Mouse (Mus musculus) heart, embryonic 12.5 days (tissue): ENCODE results near the gene Acvr1b. TPM values are rescaled to one million over a fixed set of nuclear protein-coding genes. Genes with fewer than 3 reads are reported as not detected.
A peak's percentile ranks its signal among the peaks of the same experiment; 100 is the strongest.

ENCODE experiments used
- ATAC-seq: fragments of 200-750 bp; cut with Nextera tagmentation; 2 replicates; pipeline ENCODE4 v1.8.0; 2017; ENCODE audit warnings: moderate TSS enrichment, moderate library complexity; ENCODE audit not compliant: insufficient number of reproducible peaks, low FRiP score
- H3K27ac ChIP-seq: fragments of 300-500 bp; sonication (generic); 2 replicates; pipeline ENCODE4 v1.5.1; 2016; ENCODE audit warnings: mild to moderate bottlenecking, moderate library complexity; ENCODE audit not compliant: poor library complexity, severe bottlenecking
- H3K27me3 ChIP-seq: fragments of 300-500 bp; sonication (generic); replicated peaks from 2 replicates; pipeline ENCODE4 v1.6.1; 2016; ENCODE audit warnings: mild to moderate bottlenecking, moderate library complexity
- H3K36me3 ChIP-seq: fragments of 300-500 bp; sonication (generic); 2 replicates; pipeline ENCODE4 v1.6.1; 2016; ENCODE audit warnings: mild to moderate bottlenecking, moderate library complexity
- H3K4me1 ChIP-seq: fragments of 300-500 bp; sonication (generic); replicated peaks from 2 replicates; pipeline ENCODE4 v1.6.1; 2016; ENCODE audit warnings: mild to moderate bottlenecking
- H3K4me2 ChIP-seq: fragments of 300-500 bp; sonication (generic); 2 replicates; pipeline ENCODE4 v1.6.1; 2016; ENCODE audit warnings: mild to moderate bottlenecking, moderate library complexity
- H3K4me3 ChIP-seq: fragments of 300-500 bp; sonication (generic); 2 replicates; pipeline ENCODE4 v1.5.1; 2016; ENCODE audit warnings: mild to moderate bottlenecking
- H3K9ac ChIP-seq: fragments of 300-500 bp; sonication (generic); 2 replicates; pipeline ENCODE4 v1.6.1; 2016; ENCODE audit warnings: mild to moderate bottlenecking, moderate library complexity
- H3K9me3 ChIP-seq: fragments of 300-500 bp; sonication (generic); replicated peaks from 2 replicates; pipeline ENCODE4 v1.6.1; 2016; ENCODE audit warnings: mild to moderate bottlenecking, moderate library complexity
- WGBS: fragments of 180-500 bp; shearing (Covaris S2); methylation state at CpG from one replicate; pipeline ENCODE4 v1.1.7; 2016; 5-methylcytosine and 5-hydroxymethylcytosine counted together
- polyA plus RNA-seq: library from polyadenylated mRNA; unstranded; fragments of >200 nt; fragmentation: Nextera tagmentation; extraction: Ambion mirVana; gene quantifications from 2 replicates; pipeline ENCODE4 v1.2.1, GENCODE M21; 2016

The Acvr1b gene
- polyA plus RNA-seq, 1 experiment from 2014 or later: 6.8 TPM

GRCm38 (mm10) chr15:101231648-101232180 is 57.8 kb downstream of the Acvr1b start:
- peaks cover 52% of the 10 kb centered on the region for H3K4me1 ChIP-seq
- no peak for ATAC-seq
- H3K4me2 ChIP-seq: peak overlapping the region; percentile 63
- no peaks in the 10 kb centered on the region for H3K9me3 ChIP-seq
- no peak overlapping the region for H3K27ac ChIP-seq
- 51% methylated on average over 56 of the region's 56 CpGs for WGBS
- peak overlapping the region; percentile 43 for H3K4me3 ChIP-seq
- H3K27me3 ChIP-seq: peaks cover 11% of the 10 kb centered on the region; the same call in 1 of the 2 replicates
- peak overlapping the region; percentile 65 for H3K9ac ChIP-seq
- H3K36me3 ChIP-seq: peaks cover 42% of the 10 kb centered on the region

GRCm38 (mm10) chr15:101232607-101233006 is 58.7 kb downstream of the Acvr1b start:
- H3K4me1 ChIP-seq: peaks cover 43% of the 10 kb centered on the region

GRCm38 (mm10) chr15:101233183-101233582 is 59.3 kb downstream of the Acvr1b start:
- ATAC-seq: no peak
- Histone ChIP-seq H3K27ac (no peak overlapping the region), H3K36me3 (peaks cover 42% of the 10 kb centered on the region), H3K4me3 (no peak overlapping the region), H3K4me1 (peaks cover 37% of the 10 kb centered on the region), H3K9me3 (no peaks in the 10 kb centered on the region), H3K9ac (no peak overlapping the region), H3K27me3 (peaks cover 11% of the 10 kb centered on the region; the same call in 1 of the 2 replicates), H3K4me2 (no peak overlapping the region)
- 79% methylated on average over 3 of the region's 3 CpGs for WGBS

More at GRCm38 (mm10) chr15:101232607-101233006, 58.7 kb downstream of the Acvr1b start:
- H3K27me3 ChIP-seq: peaks cover 11% of the 10 kb centered on the region; the same call in 1 of the 2 replicates
- ATAC-seq: no peak
- 0 out of 2 replicates have a peak overlapping the region, but pooled peaks have one; percentile 17 for H3K9ac ChIP-seq
- no peaks in the 10 kb centered on the region for H3K9me3 ChIP-seq
- H3K36me3 ChIP-seq: peaks cover 42% of the 10 kb centered on the region
- WGBS: 71% methylated on average over 4 of the region's 4 CpGs
- H3K4me3 ChIP-seq: no peak overlapping the region
- no peak overlapping the region for H3K4me2 ChIP-seq
- H3K27ac ChIP-seq: no peak overlapping the region

GRCm38 (mm10) chr15:101233641-101234275 is 59.9 kb downstream of the Acvr1b start:
- ATAC-seq: no peak
- H3K9me3 ChIP-seq: no peaks in the 10 kb centered on the region
- peaks cover 42% of the 10 kb centered on the region for H3K36me3 ChIP-seq
- peaks cover 11% of the 10 kb centered on the region; the same call in 1 of the 2 replicates for H3K27me3 ChIP-seq
- WGBS: 25% methylated on average over 11 of the region's 11 CpGs
- no peak overlapping the region for H3K27ac ChIP-seq
- H3K4me2 ChIP-seq: no peak overlapping the region
- H3K4me1 ChIP-seq: peaks cover 36% of the 10 kb centered on the region
- H3K9ac ChIP-seq: no peak overlapping the region
- H3K4me3 ChIP-seq: no peak overlapping the region

- H3K4me2 ChIP-seq: no peak overlapping the region
- peaks cover 11% of the 10 kb centered on the region; the same call in 1 of the 2 replicates for H3K27me3 ChIP-seq
- 65% methylated on average over 10 of the region's 10 CpGs for WGBS
- ATAC-seq: no peak
- H3K27ac ChIP-seq: no peak overlapping the region
- peaks cover 32% of the 10 kb centered on the region for H3K36me3 ChIP-seq
- H3K4me1 ChIP-seq: peaks cover 38% of the 10 kb centered on the region
- no peak overlapping the region for H3K4me3 ChIP-seq
- H3K9me3 ChIP-seq: no peaks in the 10 kb centered on the region
- H3K9ac ChIP-seq: no peak overlapping the region
Observed at GRCm38 (mm10) chr15:101234611-101235341, 60.9 kb downstream of the Acvr1b start.

- peaks cover 38% of the 10 kb centered on the region for H3K4me1 ChIP-seq
- H3K36me3 ChIP-seq: peaks cover 27% of the 10 kb centered on the region
- no peak overlapping the region for H3K9ac ChIP-seq
- 53% methylated on average over 5 of the region's 5 CpGs for WGBS
- H3K27me3 ChIP-seq: peaks cover 11% of the 10 kb centered on the region; the same call in 1 of the 2 replicates
- no peak for ATAC-seq
- no peak overlapping the region for H3K4me2 ChIP-seq
- no peaks in the 10 kb centered on the region for H3K9me3 ChIP-seq
- H3K27ac ChIP-seq: no peak overlapping the region
- H3K4me3 ChIP-seq: no peak overlapping the region
Observed at GRCm38 (mm10) chr15:101235342-101235698, 61.5 kb downstream of the Acvr1b start.

- ATAC-seq: no peak
- WGBS: 31% methylated on average over 12 of the region's 12 CpGs
- Histone ChIP-seq H3K4me2 (no peak overlapping the region), H3K9ac (no peak overlapping the region), H3K36me3 (peaks cover 22% of the 10 kb centered on the region), H3K27ac (no peak overlapping the region), H3K27me3 (peaks cover 11% of the 10 kb centered on the region; the same call in 1 of the 2 replicates), H3K4me1 (peaks cover 39% of the 10 kb centered on the region), H3K9me3 (no peaks in the 10 kb centered on the region), H3K4me3 (no peak overlapping the region)
Observed at GRCm38 (mm10) chr15:101235728-101236327, 62.0 kb downstream of the Acvr1b start.

- H3K27me3 ChIP-seq: 0 out of 2 replicates have a peak, but pooled peaks cover 5% of the 10 kb centered on the region
- ATAC-seq: no peak
- 10% methylated on average over 3 of the region's 3 CpGs for WGBS
- no peaks in the 10 kb centered on the region for H3K9me3 ChIP-seq
- H3K4me1 ChIP-seq: peaks cover 42% of the 10 kb centered on the region
- no peak overlapping the region for H3K9ac ChIP-seq
- no peak overlapping the region for H3K27ac ChIP-seq
- H3K36me3 ChIP-seq: peaks cover 12% of the 10 kb centered on the region
- no peak overlapping the region for H3K4me3 ChIP-seq
- H3K4me2 ChIP-seq: no peak overlapping the region
Observed at GRCm38 (mm10) chr15:101236878-101237277, 63.0 kb downstream of the Acvr1b start.

- 4% methylated on average over 28 of the region's 28 CpGs for WGBS
- H3K4me1 ChIP-seq: peaks cover 42% of the 10 kb centered on the region
- ATAC-seq: no peak
Observed at GRCm38 (mm10) chr15:101238885-101239511, 65.1 kb downstream of the Acvr1b start.

GRCm38 (mm10) chr15:101239821-101240220 is 66.0 kb downstream of the Acvr1b start:
- no peaks in the 10 kb centered on the region for H3K36me3 ChIP-seq
- H3K4me1 ChIP-seq: peaks cover 42% of the 10 kb centered on the region
- H3K4me3 ChIP-seq: no peak overlapping the region
- no peak overlapping the region for H3K4me2 ChIP-seq
- no peak overlapping the region for H3K27ac ChIP-seq
- no peak overlapping the region for H3K9ac ChIP-seq
- no peaks in the 10 kb centered on the region for H3K9me3 ChIP-seq
- no peak for ATAC-seq
- no peaks in the 10 kb centered on the region for H3K27me3 ChIP-seq
- WGBS: 65% methylated on average over 8 of the region's 8 CpGs

More at GRCm38 (mm10) chr15:101238885-101239511, 65.1 kb downstream of the Acvr1b start:
- H3K27ac ChIP-seq: no peak overlapping the region
- H3K4me2 ChIP-seq: peak overlapping the region; percentile 89
- no peaks in the 10 kb centered on the region for H3K36me3 ChIP-seq
- H3K9me3 ChIP-seq: no peaks in the 10 kb centered on the region
- H3K27me3 ChIP-seq: no peaks in the 10 kb centered on the region
- H3K4me3 ChIP-seq: peak overlapping the region; percentile 43
- H3K9ac ChIP-seq: peak overlapping the region; percentile 69
